Mouse (Mus musculus) lung, postnatal 36 days (tissue): ENCODE data around the gene Fam136a.

Experiments used
- DNase-seq: peaks from one replicate; pipeline ENCODE4 v3.0.0; 2022; ENCODE audit warnings: mixed read lengths

Fam136a gene

GRCm38 (mm10) chr6:86399995-86400394 lies 34.5 kb downstream of the Fam136a start:
- DNase-seq, result no peak

GRCm38 (mm10) chr6:86400972-86401371 lies 35.5 kb downstream of the Fam136a start:
- DNase-seq, result peak; percentile 96

- no peak for DNase-seq
These were observed 37.5 kb downstream of the Fam136a start for GRCm38 (mm10) chr6:86402681-86403607.

GRCm38 (mm10) chr6:86403728-86404099 lies 38.3 kb downstream of the Fam136a start:
- peak; percentile 93 for DNase-seq

DNA sequence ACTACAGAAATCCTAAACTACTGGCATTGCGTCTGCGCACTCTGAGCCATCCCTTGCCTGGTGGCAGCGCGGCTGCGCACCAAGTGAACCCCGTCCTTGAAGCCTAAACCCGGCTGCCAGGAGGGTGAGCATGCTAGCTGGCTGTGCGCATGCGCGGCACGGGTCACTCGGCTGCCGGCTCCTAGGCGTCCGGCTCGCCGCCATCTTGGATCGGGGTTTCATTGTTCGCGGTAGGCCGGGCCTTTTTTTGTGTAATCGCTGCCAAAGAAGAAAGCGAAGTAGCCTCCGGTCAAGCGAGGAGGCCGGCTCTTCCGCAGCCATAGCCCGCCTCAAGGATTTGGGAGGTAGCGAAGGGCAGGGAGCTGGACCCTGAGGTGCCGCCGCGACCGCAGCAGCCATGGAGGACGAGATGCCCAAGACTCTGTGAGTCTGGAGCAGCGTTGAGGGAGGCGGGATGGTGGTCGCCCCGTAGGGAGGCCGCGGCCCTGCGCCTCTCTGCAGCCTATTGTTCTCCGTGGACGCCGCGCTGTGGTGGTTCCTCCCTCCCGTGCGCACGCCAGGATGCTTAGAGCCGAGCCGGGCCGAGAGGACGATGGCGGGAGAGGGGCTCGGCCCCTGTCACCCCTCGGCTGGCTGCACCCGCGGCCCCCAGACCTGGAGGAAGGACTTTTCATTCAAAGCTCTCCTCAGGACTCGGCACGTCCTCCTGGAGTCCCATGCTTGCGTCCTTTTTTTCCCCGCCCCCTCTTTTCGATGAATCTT lies 38.8 kb downstream of the Fam136a start, which contains the start of gene Tia1:
Gene Tia1, plus strand, starts transcription at position 120 of the 762 bp plus-strand sequence.
- peak; percentile 97 for DNase-seq

GRCm38 (mm10) chr6:86404996-86405395 lies 39.5 kb downstream of the Fam136a start:
- no peak for DNase-seq

GRCm38 (mm10) chr6:86406306-86406705 lies 40.9 kb downstream of the Fam136a start:
- no peak for DNase-seq

GRCm38 (mm10) chr6:86418711-86419110 lies 53.3 kb downstream of the Fam136a start:
- no peak for DNase-seq

DNA sequence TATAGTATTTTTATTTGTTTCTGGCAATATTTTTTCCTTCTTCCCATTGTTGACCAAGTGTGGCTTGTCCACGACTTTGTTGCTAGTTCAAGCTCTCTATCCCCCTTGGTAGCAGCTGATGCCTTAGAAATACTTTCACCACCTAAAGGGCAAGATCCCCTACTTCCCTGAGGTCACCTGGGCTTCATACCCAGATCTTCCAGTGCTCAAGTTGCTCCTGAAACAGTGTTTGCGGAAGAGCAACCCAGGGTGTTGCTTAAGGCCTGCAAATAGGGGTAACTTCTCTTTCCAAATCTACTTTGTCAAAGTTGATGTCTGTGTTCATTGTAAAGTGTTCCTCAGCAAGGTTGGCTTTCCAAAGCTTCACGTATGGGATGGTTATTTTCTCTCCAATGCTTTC lies 53.8 kb downstream of the Fam136a start:
- no peak for DNase-seq
